ENCODE assay signal across 25 mouse cellular contexts in the genomic region with DNA sequence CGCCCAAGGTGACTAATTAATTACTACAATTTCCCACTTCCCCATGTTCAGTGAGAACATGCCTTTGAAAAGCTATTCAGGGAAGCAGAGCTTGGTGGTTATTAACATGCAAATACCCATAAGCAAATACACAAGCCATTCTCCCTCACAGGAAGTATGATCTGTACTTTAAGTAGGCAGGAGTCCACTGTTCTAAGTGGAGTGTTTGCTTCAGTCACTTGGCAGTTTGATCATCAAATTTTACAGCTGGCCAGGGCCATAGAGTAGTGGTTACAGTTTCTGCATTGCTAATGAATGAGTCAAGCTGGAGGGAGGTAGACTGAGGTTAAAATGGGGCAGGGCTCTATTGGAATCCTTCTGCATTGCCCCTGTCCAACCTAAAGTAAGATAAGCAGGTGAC.
"Had no signal": no experiment of that assay in that cellular context is flagged by ENCODE, and none has a peak within 500 bp of the region (broad histone marks: within the 10 kb centered on the region; RNA-seq: fewer than 3 reads in every experiment).

No protein-coding gene starts in this region.

- H3K4me1 ChIP-seq: heart, embryonic 10.5 days; heart, embryonic 12.5 days; kidney, embryonic 15.5 days; limb, embryonic 13.5 days; limb, embryonic 15.5 days; liver, embryonic 13.5 days had no signal

- H3K4me3 ChIP-seq: gastrocnemius, adult 2 months; heart, embryonic 10.5 days; heart, embryonic 12.5 days; hindbrain, embryonic 13.5 days; hindbrain, embryonic 15.5 days; kidney, embryonic 15.5 days; limb, embryonic 13.5 days; limb, embryonic 15.5 days; liver, embryonic 13.5 days had no signal

- DNase-seq: gastrocnemius, adult 2 months; gastrocnemius, postnatal 10 days; gastrocnemius, postnatal 25 days; heart, adult 18-20 months; heart, postnatal 10 days; heart, postnatal 36 days; kidney, adult 11 months; kidney, adult 2 months; kidney, adult 9 months; kidney, postnatal 14 days; kidney, postnatal 36 days; layer of hippocampus, adult 9-11 months; layer of hippocampus, postnatal 36 days; left cerebral cortex, postnatal 4 days; liver, embryonic 13.5 days had no signal

- ATAC-seq: hindbrain, postnatal 0 days; intestine, embryonic 16.5 days had no signal

- H3K36me3 ChIP-seq: heart, embryonic 10.5 days; heart, embryonic 12.5 days; hindbrain, embryonic 13.5 days; hindbrain, embryonic 15.5 days; kidney, embryonic 15.5 days; limb, embryonic 13.5 days; limb, embryonic 15.5 days; liver, embryonic 13.5 days had no signal

- H3K4me2 ChIP-seq: heart, embryonic 12.5 days; hindbrain, embryonic 13.5 days; hindbrain, embryonic 15.5 days; kidney, embryonic 15.5 days; limb, embryonic 13.5 days; limb, embryonic 15.5 days; liver, embryonic 13.5 days had no signal

- H3K9ac ChIP-seq: heart, embryonic 12.5 days; hindbrain, embryonic 13.5 days; hindbrain, embryonic 15.5 days; kidney, embryonic 15.5 days; limb, embryonic 13.5 days; limb, embryonic 15.5 days; liver, embryonic 13.5 days had no signal

- H3K27me3 ChIP-seq: heart, embryonic 12.5 days; hindbrain, embryonic 13.5 days; hindbrain, embryonic 15.5 days; kidney, embryonic 15.5 days; limb, embryonic 13.5 days; limb, embryonic 15.5 days; liver, embryonic 13.5 days had no signal

- H3K27ac ChIP-seq: gastrocnemius, adult 2 months; heart, embryonic 10.5 days; hindbrain, embryonic 13.5 days; hindbrain, embryonic 15.5 days; hindbrain, postnatal 0 days; kidney, embryonic 15.5 days; kidney, postnatal 0 days; limb, embryonic 13.5 days; limb, embryonic 15.5 days; liver, embryonic 13.5 days had no signal

- H3K9me3 ChIP-seq: heart, embryonic 10.5 days; heart, embryonic 12.5 days; hindbrain, embryonic 13.5 days; hindbrain, embryonic 15.5 days; kidney, embryonic 15.5 days; limb, embryonic 13.5 days; limb, embryonic 15.5 days; liver, embryonic 13.5 days had no signal
